Mouse (Mus musculus) embryo, embryonic 10 days (tissue): ENCODE results near the gene Olfr299.

Experiments used
- DNase-seq: peaks from one replicate; pipeline ENCODE4 v3.0.0-alpha.2; 2015; ENCODE audit warnings: low spot score

The Olfr299 gene

GRCm38 (mm10) chr7:86459621-86460020 is at the start of gene Olfr299:
Gene Olfr299, plus strand, starts transcription at chr7:86459921.
- DNase-seq: no peak

- no peak for DNase-seq
Measured at GRCm38 (mm10) chr7:86492384-86492783, 32.7 kb downstream of the Olfr299 start, which contains the start of gene Olfr298. Gene Olfr298, minus strand, starts transcription at chr7:86492484.
